Mouse (Mus musculus) lung, embryonic 14.5 days (tissue): ENCODE data around the gene Ube2o. TPM values are rescaled to one million over a fixed set of nuclear protein-coding genes. Genes with fewer than 3 reads are reported as not detected.

ENCODE experiments used
- ATAC-seq: fragments of 200-750 bp; cut with Nextera tagmentation; 2 replicates; pipeline ENCODE4 v1.8.0; 2017; ENCODE audit warnings: mild to moderate bottlenecking, moderate TSS enrichment, moderate library complexity; ENCODE audit not compliant: insufficient read depth
- DNase-seq: peaks from one replicate; pipeline ENCODE4 v3.0.0-alpha.2; 2015
- H3K27ac ChIP-seq: fragments of 300-500 bp; sonication (generic); 2 replicates; pipeline ENCODE4 v1.5.1; 2014; ENCODE audit warnings: low read depth, mild to moderate bottlenecking, moderate library complexity
- H3K27me3 ChIP-seq: fragments of 300-500 bp; sonication (generic); 2 replicates; pipeline ENCODE4 v1.6.1; 2014; ENCODE audit warnings: low read length, control low read depth; ENCODE audit not compliant: insufficient read depth
- H3K36me3 ChIP-seq: fragments of 300-500 bp; sonication (generic); 2 replicates; pipeline ENCODE4 v1.6.1; 2014; ENCODE audit warnings: control low read depth; ENCODE audit not compliant: insufficient read depth
- H3K4me1 ChIP-seq: fragments of 300-500 bp; sonication (generic); 2 replicates; pipeline ENCODE4 v1.6.1; 2014; ENCODE audit warnings: antibody characterized with exemption, control low read depth; ENCODE audit not compliant: insufficient read depth
- H3K4me2 ChIP-seq: fragments of 300-500 bp; sonication (generic); 2 replicates; pipeline ENCODE4 v1.6.1; 2014; ENCODE audit warnings: mild to moderate bottlenecking
- H3K4me3 ChIP-seq: fragments of 300-500 bp; sonication (generic); 2 replicates; pipeline ENCODE4 v1.5.1; 2014; ENCODE audit warnings: low read depth, low read length
- H3K9ac ChIP-seq: fragments of 300-500 bp; sonication (generic); 2 replicates; pipeline ENCODE4 v1.6.1; 2014
- H3K9me3 ChIP-seq: fragments of 300-500 bp; sonication (generic); 2 replicates; pipeline ENCODE4 v1.6.1; 2016; ENCODE audit warnings: low read depth, low read length, control low read depth
- CTCF ChIP-seq: IDR thresholded peaks from 2 replicates; pipeline ENCODE4 v1.5.1; 2016; ENCODE audit warnings: antibody characterized with exemption, low read depth
- WGBS: fragments of 180-500 bp; shearing (Covaris S2); extraction: QIAGEN DNeasy Blood & Tissue Kit; methylation state at CpG from one replicate; pipeline ENCODE4 v1.1.7; 2014; 5-methylcytosine and 5-hydroxymethylcytosine counted together
- polyA plus RNA-seq: library from polyadenylated mRNA; unstranded; fragments of >200 nt; fragmentation: Nextera tagmentation; extraction: Ambion mirVana; gene quantifications from 2 replicates; pipeline ENCODE4 v1.2.1, GENCODE M21; 2014

Gene Ube2o
- polyA plus RNA-seq, 1 experiment from 2014 or later, result 22.8 TPM

DNA sequence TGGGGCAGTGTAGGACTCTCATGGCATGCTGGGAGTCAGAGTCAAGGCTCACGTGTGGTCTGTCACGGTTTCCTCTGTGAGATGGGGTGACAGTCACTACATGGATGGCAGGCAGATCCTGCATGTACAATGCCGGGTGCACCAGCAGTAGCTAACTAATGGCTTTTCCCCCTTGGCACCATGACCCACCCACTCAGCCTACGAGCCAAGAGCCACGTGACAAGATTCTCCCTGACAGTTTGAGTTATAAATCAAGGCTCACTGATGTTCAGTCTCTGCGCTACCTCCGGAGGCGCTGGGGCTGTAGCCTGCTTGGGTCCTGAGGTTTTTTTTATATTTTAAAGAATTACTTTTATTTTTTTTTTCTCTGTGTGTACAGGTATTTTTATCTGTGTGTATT is 38.3 kb upstream of the Ube2o start:
- no peak for TF ChIP-seq CTCF
- H3K4me2 ChIP-seq, result peak overlapping the region; percentile 89; the same call in 1 of the 2 replicates
- H3K4me3 ChIP-seq, result no peak overlapping the region
- H3K9me3 ChIP-seq, result no peaks in the 10 kb centered on the region
- DNase-seq (no peak), ATAC-seq (no peak)
- no peak overlapping the region for H3K27ac ChIP-seq
- WGBS, result 48% methylated on average over 8 of the region's 8 CpGs
- peaks cover 58% of the 10 kb centered on the region for H3K4me1 ChIP-seq
- no peaks in the 10 kb centered on the region for H3K36me3 ChIP-seq
- H3K9ac ChIP-seq, result no peak overlapping the region
- no peaks in the 10 kb centered on the region for H3K27me3 ChIP-seq

DNA sequence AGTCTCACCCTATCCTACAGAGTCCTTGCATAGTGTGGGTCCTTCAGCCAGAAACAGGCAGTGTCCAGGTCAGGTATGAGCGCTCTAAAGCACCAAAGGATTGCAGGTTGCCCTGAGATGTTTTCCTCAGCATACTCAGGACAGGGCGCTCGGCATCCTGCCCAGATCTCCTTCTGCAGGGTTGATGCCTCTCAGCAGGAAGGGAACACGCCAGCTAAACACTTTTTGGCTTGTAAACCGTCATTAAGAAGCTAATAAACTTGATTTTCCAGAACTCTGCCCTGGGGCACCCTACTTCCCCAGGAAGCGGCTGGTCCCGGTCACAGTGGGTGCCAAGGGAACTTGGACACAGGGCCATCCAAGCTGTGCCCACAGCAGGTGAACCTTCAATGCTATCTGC is 37.9 kb upstream of the Ube2o start:
- Histone ChIP-seq H3K4me1 (peaks cover 54% of the 10 kb centered on the region), H3K9ac (no peak overlapping the region), H3K27me3 (no peaks in the 10 kb centered on the region), H3K27ac (no peak overlapping the region), H3K36me3 (no peaks in the 10 kb centered on the region), H3K4me3 (no peak overlapping the region), H3K9me3 (no peaks in the 10 kb centered on the region), H3K4me2 (0 out of 2 replicates have a peak overlapping the region, but pooled peaks have one; percentile 12)
- TF ChIP-seq CTCF, result no peak
- DNase-seq (no peak), ATAC-seq (no peak)
- WGBS, result 87% methylated on average over 7 of the region's 7 CpGs

GRCm38 (mm10) chr11:116618666-116619065 is 37.4 kb upstream of the Ube2o start:
- H3K27ac ChIP-seq, result no peak overlapping the region
- 87% methylated on average over 7 of the region's 7 CpGs for whole genome bisulfite sequencing
- no peak for TF ChIP-seq CTCF
- ATAC-seq, result no peak
- H3K4me2 ChIP-seq, result no peak overlapping the region
- no peak overlapping the region for H3K9ac ChIP-seq
- no peak for DNase-seq
- peaks cover 53% of the 10 kb centered on the region for H3K4me1 ChIP-seq
- no peaks in the 10 kb centered on the region for H3K9me3 ChIP-seq
- H3K4me3 ChIP-seq, result no peak overlapping the region
- H3K27me3 ChIP-seq, result no peaks in the 10 kb centered on the region
- no peaks in the 10 kb centered on the region for H3K36me3 ChIP-seq

DNA sequence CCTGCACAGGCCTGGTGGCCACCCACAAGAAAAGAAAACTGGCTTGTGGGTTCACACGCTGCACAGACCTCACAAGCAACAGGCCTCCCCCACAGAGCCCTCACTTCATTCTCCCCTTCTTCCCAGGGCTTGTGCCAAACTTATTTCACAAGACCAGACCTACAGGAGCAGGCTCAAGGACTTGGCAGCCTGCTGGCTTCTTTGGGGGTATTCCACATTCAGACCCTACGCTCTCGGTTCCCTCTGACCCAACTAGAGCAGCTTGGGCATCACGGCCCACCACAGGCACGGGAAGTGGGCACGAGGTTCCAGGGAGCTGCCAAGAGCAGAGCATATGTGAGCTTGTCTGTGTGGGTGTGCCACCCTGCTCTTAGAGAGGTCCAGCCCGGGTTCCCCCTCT is 36.4 kb upstream of the Ube2o start:
- Histone ChIP-seq H3K27me3 (no peaks in the 10 kb centered on the region), H3K36me3 (no peaks in the 10 kb centered on the region), H3K9ac (no peak overlapping the region), H3K4me2 (no peak overlapping the region), H3K27ac (peak overlapping the region; percentile 9; the same call in 1 of the 2 replicates), H3K4me1 (peaks cover 53% of the 10 kb centered on the region), H3K4me3 (no peak overlapping the region), H3K9me3 (no peaks in the 10 kb centered on the region)
- 69% methylated on average over 7 of the region's 7 CpGs for WGBS
- DNase-seq (peak; percentile 76), ATAC-seq (no peak)
- no peak for TF ChIP-seq CTCF

DNA sequence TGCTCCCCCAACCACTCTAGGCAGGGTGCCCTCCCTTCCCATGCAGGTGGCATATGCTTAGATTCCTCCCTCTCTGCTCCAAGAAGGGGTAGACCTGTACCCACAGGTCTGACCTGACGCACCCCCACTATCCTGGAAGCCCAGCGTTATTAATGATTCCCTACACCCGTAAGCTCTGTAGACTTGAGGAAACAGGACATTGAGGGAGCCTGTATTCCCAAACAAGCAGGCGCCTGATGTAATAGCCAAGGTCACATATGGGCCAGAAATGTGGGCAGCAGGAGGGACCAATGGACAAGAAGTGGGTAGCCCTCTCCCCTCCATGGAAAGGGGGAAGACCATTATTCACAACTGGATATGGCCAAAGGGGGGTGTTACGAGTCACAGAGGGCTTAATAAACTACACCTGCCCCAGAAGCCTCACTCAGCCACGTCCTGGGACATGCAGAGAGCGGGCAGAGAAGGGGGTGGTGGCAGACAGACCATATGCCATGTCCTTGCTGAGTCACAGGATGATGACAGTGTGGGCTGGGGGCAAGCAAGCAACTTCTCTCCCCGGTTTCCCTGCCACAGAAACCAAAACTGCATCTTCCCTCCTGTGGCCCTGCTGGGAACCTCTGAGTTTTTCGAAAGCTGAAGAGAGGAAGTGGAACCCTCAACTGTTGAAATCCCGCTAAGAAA is 35.3 kb upstream of the Ube2o start:
- no peak for TF ChIP-seq CTCF
- Histone ChIP-seq H3K9ac (no peak overlapping the region), H3K36me3 (no peaks in the 10 kb centered on the region), H3K9me3 (no peaks in the 10 kb centered on the region), H3K4me1 (peaks cover 46% of the 10 kb centered on the region), H3K4me3 (no peak overlapping the region), H3K4me2 (peak overlapping the region; percentile 30; the same call in 1 of the 2 replicates), H3K27me3 (no peaks in the 10 kb centered on the region), H3K27ac (peak overlapping the region; percentile 31)
- ATAC-seq (no peak), DNase-seq (no peak)
- 63% methylated on average over 10 of the region's 10 CpGs for WGBS

GRCm38 (mm10) chr11:116615735-116616437 is 34.6 kb upstream of the Ube2o start:
- DNase-seq (peak; percentile 71), ATAC-seq (0 out of 2 replicates have a peak, but pooled peaks have one; percentile 13)
- Histone ChIP-seq H3K4me2 (peak overlapping the region; percentile 30), H3K36me3 (no peaks in the 10 kb centered on the region), H3K9ac (no peak overlapping the region), H3K4me1 (peaks cover 39% of the 10 kb centered on the region), H3K27ac (peak overlapping the region; percentile 31), H3K9me3 (no peaks in the 10 kb centered on the region), H3K4me3 (no peak overlapping the region), H3K27me3 (no peaks in the 10 kb centered on the region)
- WGBS, result 34% methylated on average over 15 of the region's 15 CpGs
- TF ChIP-seq CTCF, result peak; percentile 37; the same call in 1 of the 2 replicates

GRCm38 (mm10) chr11:116613234-116613633 is 32.0 kb upstream of the Ube2o start:
- peaks cover 18% of the 10 kb centered on the region for H3K4me1 ChIP-seq
- H3K4me2 ChIP-seq, result no peak overlapping the region
- H3K9ac ChIP-seq, result no peak overlapping the region
- no peak overlapping the region for H3K27ac ChIP-seq
- no peaks in the 10 kb centered on the region for H3K27me3 ChIP-seq
- ATAC-seq (no peak), DNase-seq (no peak)
- H3K36me3 ChIP-seq, result peaks cover 2% of the 10 kb centered on the region; the same call in 1 of the 2 replicates
- no peak for TF ChIP-seq CTCF
- no peaks in the 10 kb centered on the region for H3K9me3 ChIP-seq
- WGBS, result 77% methylated on average over 6 of the region's 6 CpGs
- no peak overlapping the region for H3K4me3 ChIP-seq
